Mouse (Mus musculus): ENCODE measurements around the gene Hibch.
"Not testable (repeated sequence)": the region's sequence is repeated elsewhere in the genome, so short reads cannot be mapped to it uniquely, and the experiment has no call there.

Hibch gene

GRCm38 (mm10) chr1:52884208-52884607 is 39.5 kb downstream of the Hibch start:
- no peak for DNase-seq (ENCODE audit: low spot score in 2 of 2)

DNA sequence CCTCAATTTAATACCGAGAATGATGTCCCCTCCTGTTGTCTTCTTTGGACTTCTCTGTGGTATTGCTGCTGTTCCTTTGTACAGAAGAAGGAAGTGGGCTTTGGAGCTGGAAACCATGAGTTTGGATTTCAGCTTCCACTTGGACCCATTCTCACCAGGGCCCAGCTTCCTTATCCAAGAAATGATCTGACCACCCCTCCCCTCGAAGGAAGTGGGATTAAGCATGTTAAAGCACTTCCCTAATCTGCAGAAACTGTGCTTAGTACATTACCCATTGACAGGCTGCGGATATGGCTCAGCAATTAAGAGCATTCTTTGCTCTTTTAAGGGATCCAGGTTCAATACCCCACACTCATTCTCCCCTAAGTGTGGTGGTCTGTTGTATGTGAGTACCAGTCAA is 65.1 kb downstream of the Hibch start:
- no peak for DNase-seq (ENCODE audit: low spot score in 2 of 2)

- DNase-seq (ENCODE audit: low spot score in 2 of 2): no peak
Measured at GRCm38 (mm10) chr1:52916655-52917054, 71.9 kb downstream of the Hibch start.

DNA sequence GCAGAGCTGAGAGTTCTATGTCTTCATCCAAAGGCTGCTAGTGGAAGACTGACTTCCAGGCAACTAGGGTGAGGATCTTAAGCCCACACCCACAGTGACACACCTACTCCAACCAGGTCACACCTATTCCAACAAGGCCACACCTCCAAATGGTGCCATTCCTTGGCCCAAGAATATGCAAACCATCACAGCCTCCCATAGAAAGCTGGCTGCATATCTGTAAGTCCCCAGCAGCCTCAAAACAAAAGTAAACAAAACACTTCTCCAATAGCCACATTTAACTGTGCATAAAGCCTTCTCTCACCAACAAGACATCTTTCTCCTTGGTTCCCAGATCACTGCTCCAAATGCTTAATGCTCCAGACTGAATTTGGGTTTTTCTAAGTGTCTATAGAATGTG is 74.2 kb downstream of the Hibch start:
- DNase-seq (ENCODE audit: low spot score in 2 of 2): not testable (repeated sequence)

- DNase-seq (ENCODE audit: low spot score in 2 of 2): not testable (repeated sequence)
Measured at GRCm38 (mm10) chr1:52924482-52924881, 79.8 kb downstream of the Hibch start.

- DNase-seq (ENCODE audit: low spot score in 2 of 2): no peak
Measured at GRCm38 (mm10) chr1:52934494-52934893, 89.8 kb downstream of the Hibch start.

DNA sequence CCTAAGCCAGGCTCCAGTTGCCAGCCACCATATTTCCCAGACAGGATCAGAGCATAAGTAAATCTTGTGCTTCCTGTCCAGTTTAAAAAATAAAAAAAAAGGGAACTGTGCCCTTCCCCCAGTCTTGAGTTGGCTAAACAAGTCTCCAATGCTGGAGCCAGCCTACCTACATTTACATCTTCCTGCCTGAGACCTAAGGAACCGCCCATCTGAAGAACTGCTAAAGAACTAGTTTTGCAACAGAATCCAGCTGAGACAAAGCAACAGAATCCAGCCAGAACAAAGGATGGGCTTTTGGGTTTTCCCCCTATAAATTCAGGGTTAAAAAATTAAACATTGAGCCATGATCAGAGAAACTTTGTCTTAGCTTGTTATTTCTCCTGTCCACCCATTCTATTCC is 94.3 kb downstream of the Hibch start:
- DNase-seq (ENCODE audit: low spot score in 2 of 2): no peak

- no peak for DNase-seq (ENCODE audit: low spot score in 2 of 2)
Measured at GRCm38 (mm10) chr1:52947895-52948294, 103.2 kb downstream of the Hibch start.

DNA sequence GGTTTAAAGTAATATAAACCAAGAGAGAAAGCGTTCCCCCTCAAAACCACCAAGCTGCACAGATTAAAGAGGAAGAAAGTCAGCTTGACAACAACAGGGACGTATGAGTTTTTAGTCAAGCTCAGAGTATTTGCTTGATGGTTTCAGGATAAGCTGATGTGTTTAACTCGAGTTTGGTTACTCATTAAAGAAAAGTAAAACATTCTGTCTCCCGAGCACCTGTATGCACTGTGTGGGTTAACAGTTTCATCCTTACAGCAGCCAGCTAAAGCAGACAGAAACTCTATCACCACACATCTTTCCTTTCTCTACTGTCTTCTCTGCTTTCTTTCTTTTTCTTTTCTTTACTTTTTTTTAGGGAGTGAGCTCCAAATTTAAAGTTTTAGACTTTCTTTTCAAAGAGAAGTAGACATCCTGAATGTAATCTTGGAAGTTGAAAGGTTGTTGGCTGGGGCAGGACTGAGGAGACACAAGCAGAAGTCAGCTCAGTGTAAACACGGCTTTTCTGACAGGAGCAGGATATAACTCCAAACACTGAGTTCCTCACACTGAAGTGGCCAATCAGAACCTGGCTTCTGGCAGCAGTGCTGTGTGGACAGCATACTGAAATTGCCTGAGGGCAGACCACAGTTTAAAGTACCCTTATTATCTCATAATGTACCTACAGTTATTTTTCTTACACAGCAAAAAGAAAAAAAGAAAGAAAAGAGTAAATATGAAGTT is 106.6 kb downstream of the Hibch start:
- DNase-seq (ENCODE audit: low spot score in 2 of 2): no peak

GRCm38 (mm10) chr1:52952143-52952542 is 107.4 kb downstream of the Hibch start:
- DNase-seq (ENCODE audit: low spot score in 2 of 2): no peak

DNA sequence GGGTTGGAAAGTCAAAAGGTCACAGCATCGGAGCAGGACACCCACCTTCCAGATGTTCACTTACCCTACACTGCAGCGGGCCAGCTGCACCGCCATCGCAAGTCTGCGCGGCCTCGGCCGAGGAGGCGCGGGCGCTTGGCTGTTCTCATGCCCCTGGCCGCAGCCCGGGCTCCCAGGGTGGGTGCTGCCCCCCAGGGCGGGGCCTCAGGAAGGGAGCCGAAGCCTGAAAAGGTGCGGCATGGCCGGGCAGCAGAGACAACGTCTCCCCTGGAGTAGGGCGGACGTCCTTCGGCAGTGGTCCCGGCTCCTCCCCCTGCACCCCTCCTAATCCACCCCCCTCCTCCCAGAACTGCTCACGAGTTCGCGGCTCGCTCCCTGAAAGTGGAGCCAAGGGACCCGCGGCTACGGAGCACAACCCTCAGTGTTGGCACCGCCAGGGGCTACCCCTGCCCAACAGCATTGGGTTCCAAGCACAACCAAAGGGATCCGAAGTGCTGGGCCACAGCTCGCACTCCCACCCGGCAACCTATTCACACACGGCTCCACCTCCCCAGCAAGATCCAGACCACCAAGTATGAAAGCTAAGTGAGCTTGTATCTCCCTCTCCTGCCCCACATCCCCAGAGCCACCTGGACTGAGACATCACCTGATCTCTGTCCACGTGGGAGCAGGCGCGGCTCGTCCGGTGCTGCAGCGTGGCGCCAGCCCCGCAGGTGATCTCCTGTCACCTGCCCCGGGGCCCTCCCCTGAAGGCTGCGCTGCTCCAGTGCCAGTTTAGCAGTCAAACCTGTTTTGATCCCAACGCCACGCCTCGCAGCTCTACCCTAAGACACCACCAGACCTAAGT is 108.0 kb downstream of the Hibch start:
- DNase-seq (ENCODE audit: low spot score in 2 of 2): peak in 1 of 2 experiments; percentile 6

- no peak for DNase-seq (ENCODE audit: low spot score in 2 of 2)
Measured at GRCm38 (mm10) chr1:52953548-52953947, 108.8 kb downstream of the Hibch start.

DNA sequence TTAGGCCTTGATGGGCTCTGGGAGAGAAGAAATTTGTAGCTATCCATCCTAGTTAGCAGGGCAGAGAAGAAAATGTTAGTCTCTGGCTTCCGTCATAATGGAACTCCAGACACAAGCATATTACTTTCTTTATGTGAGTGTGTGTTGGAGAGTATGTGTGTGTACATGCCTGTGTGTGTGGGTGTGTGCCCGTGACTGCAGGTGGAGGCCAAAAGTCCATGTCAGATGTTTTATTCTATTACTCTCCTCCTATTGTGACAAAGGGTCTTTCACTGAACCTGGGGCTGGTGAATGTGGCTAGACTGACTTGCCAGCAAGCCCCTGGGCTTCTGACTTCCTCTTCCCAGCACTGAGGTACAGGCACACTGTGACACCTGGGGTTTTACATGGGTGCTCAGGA is 109.7 kb downstream of the Hibch start:
- no peak for DNase-seq (ENCODE audit: low spot score in 2 of 2)

DNA sequence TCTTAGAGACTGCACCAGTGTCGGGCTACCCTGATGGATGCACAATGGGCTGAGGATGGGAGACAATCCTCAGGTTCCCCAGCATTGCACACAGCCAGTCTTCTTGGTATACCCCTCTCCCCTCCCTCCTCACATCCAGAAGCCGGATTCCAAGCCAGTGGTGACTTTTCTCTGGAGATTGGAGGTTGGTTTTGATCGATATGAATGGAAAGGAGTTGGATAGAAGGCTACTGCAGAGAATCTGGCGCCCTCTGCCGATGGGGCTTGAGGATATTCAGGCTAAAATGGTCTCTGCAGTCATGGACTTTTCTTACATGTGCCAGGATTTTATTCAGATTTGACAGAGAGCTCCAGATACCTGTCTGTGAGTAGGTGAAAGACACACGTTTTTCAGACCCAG is 110.4 kb downstream of the Hibch start:
- DNase-seq (ENCODE audit: low spot score in 2 of 2): peak in 1 of 2 experiments; percentile 21

DNA sequence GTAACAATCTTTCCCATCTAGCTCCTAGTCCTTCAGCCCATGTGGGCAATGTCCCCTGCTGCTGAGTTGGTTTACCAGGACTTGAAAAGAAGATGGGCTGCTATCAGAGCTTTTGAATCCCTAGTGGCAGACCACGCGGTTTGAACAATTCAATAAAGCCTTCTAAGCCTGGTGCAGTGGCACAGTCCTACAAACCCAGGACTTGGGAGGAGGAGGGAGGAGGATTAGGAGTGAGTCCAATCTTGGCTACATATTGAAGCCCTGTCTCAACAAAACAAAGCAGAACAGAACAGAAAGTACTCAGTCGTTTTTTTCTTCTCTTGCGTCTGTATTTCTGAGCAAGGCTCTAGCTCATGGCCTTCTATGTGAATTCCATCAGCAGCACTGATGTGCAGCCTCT is 112.0 kb downstream of the Hibch start:
- no peak for DNase-seq (ENCODE audit: low spot score in 2 of 2)

- no peak for DNase-seq (ENCODE audit: low spot score in 2 of 2)
Measured at GRCm38 (mm10) chr1:52960191-52960590, 115.5 kb downstream of the Hibch start.

DNA sequence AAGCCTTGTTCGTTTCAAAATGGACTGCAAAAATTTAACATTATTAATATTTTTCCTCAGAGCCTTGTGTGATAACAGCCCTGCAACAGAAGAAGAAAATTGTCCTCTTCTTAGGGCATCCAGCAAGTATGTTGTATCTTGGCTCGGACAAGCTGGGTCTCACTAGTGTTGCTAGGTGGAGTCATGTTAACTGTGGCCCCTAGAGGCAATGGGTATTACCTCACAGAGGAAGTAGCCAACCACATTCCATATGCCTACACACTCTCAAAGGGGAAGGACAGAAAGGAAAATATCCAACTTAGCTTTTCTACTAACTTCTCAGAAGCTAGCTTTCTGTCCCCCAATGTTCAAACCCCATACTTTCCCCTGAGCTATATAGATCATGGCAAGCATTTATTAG is 118.4 kb downstream of the Hibch start:
- DNase-seq (ENCODE audit: low spot score in 2 of 2): no peak

DNA sequence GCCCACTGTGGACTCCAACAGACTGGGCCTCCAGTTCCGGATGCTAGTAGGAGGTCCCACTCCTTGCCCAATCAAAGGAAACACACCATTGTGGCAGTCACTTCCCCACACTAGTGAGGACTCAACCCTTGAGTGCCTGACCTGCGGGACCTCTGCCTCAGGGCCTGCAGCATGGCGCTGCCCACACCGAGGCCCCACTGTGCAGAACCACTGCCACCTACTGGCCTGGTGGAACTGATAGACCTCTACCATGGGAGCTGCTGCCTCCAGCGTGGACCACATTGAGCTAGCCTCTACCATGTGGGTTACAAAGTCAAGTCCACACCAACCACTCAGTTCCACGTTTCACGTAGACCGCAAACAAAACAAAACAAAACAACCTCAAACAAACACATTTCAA is 119.9 kb downstream of the Hibch start:
- DNase-seq (ENCODE audit: low spot score in 2 of 2): no peak

All from cerebellum, postnatal 4 days (tissue).